Mouse (Mus musculus): ENCODE data around the gene Olfr776. TPM values are rescaled to one million over a fixed set of nuclear protein-coding genes. Genes with fewer than 3 reads are reported as not detected.
"Not testable (repeated sequence)": the region's sequence is repeated elsewhere in the genome, so short reads cannot be mapped to it uniquely, and the experiment has no call there.

Gene Olfr776
- total RNA-seq (2018; cell fraction: chromatin; rRNA removed): not detected
- total RNA-seq (2018; cell fraction: cytosol; rRNA removed): not detected
- total RNA-seq (2018; cell fraction: nucleus; rRNA removed): not detected
- polyA plus RNA-seq (2018): not detected in 3 replicates

- no peak within 1 kb of the TSS for H3K4me3 ChIP-seq (ENCODE audit: inconsistent target)
- no peaks in the 10 kb centered on the region for H3K36me3 ChIP-seq (ENCODE audit: inconsistent target)
- H3K27ac ChIP-seq: no peak within 1 kb of the TSS
- H3K79me2 ChIP-seq (ENCODE audit: inconsistent target): no peaks in the 10 kb centered on the region
Observed at GRCm38 (mm10) chr10:129258827-129259226, at the start of gene Olfr776. TSS of gene Olfr776 (plus strand) at chr10:129259127.

GRCm38 (mm10) chr10:129230737-129231136 is 28.2 kb upstream of the Olfr776 start:
- Histone ChIP-seq H3K79me2 (ENCODE audit: inconsistent target) (no peaks in the 10 kb centered on the region), H3K4me3 (ENCODE audit: inconsistent target) (no peak overlapping the region), H3K27ac (no peak overlapping the region), H3K36me3 (ENCODE audit: inconsistent target) (no peaks in the 10 kb centered on the region)
- WGBS (ENCODE audit: missing documents): 75% methylated on average over 1 of the region's 1 CpGs

DNA sequence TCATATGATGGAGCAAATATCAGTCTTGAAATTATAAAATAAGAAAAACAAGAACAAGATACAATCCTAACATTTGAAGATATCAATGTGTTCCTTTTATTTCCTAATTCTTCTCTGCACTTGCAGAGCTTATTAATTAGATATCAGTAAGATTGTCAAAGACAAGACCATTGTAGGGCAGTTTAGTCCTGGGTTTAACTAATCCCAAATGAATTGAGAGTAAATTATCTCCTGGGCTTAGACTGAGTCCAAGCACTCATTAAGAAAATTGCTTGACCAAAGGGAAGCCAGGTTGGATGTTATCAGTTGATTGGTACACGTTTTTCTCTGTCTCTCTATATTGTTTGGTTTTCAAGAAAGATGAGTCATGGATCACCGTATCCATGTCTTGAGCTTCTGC is 23.0 kb upstream of the Olfr776 start, which contains the start of gene Olfr774:
TSS of gene Olfr774 (plus strand) at position 301 of the 400 bp plus-strand sequence.
- Histone ChIP-seq H3K36me3 (ENCODE audit: inconsistent target) (no peaks in the 10 kb centered on the region), H3K79me2 (ENCODE audit: inconsistent target) (no peaks in the 10 kb centered on the region), H3K27ac (no peak within 1 kb of the TSS), H3K4me3 (ENCODE audit: inconsistent target) (no peak within 1 kb of the TSS)
- WGBS (ENCODE audit: missing documents): 82% methylated on average over 2 of the region's 2 CpGs

DNA sequence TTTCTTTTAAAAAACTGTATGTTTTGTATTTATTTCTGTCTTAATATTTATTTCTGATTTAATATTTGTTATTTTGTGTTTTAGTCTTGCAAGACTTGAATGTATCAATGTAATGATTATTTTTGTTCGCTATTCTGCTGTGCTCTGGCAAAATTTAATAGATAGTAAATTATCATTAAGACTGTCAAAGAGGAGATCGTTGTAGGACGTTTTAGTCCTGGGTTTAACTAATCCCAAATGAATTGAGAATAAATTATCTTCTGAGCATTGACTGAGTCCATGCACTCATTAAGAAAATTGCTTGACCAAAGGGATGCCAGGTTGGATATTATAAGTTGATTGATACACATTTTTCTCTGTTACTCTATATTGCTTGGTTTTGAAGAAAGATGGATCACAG is 10.8 kb upstream of the Olfr776 start, which contains the start of gene Olfr775:
TSS of gene Olfr775 (plus strand) at position 301 of the 400 bp plus-strand sequence.
- H3K4me3 ChIP-seq (ENCODE audit: inconsistent target): no peak within 1 kb of the TSS
- H3K79me2 ChIP-seq (ENCODE audit: inconsistent target): no peaks in the 10 kb centered on the region
- no peak within 1 kb of the TSS for H3K27ac ChIP-seq
- WGBS (ENCODE audit: missing documents): 81% methylated on average over 3 of the region's 3 CpGs
- H3K36me3 ChIP-seq (ENCODE audit: inconsistent target): no peaks in the 10 kb centered on the region

DNA sequence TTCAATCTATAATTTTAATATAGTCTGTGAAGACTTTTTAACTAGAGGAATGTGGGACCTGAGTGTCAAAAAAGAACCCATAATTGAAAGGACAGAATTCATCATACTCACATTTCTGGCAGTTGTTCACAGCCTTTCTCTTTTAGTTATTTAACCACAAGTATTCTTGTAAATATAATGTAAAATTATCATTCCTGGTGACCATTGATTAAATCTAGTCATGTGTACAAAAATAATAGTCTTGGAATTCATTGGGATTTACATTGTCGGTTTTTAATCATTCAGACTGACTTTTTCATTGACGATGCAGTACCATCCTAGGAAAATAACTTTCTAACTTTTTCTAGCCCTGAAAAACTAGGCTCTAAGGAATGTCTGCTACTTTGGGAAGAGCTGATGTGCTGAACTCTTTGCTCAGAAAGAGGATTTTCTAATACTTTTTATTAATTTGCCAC is 12.2 kb downstream of the Olfr776 start, which contains the start of gene Olfr777:
TSS of gene Olfr777 (minus strand) at position 405 of the 455 bp plus-strand sequence.
- 92% methylated on average over 2 of the region's 2 CpGs for WGBS (ENCODE audit: missing documents)
- H3K79me2 ChIP-seq (ENCODE audit: inconsistent target): no peaks in the 10 kb centered on the region
- H3K4me3 ChIP-seq (ENCODE audit: inconsistent target): no peak within 1 kb of the TSS
- H3K36me3 ChIP-seq (ENCODE audit: inconsistent target): no peaks in the 10 kb centered on the region
- no peak within 1 kb of the TSS for H3K27ac ChIP-seq

- H3K79me2 ChIP-seq (ENCODE audit: inconsistent target); H3K4me3 ChIP-seq (ENCODE audit: inconsistent target); H3K36me3 ChIP-seq (ENCODE audit: inconsistent target); H3K27ac ChIP-seq: not testable (repeated sequence)
- 50% methylated on average over 1 of the region's 1 CpGs for WGBS (ENCODE audit: missing documents)
Observed at GRCm38 (mm10) chr10:129312973-129313372, 54.0 kb downstream of the Olfr776 start.

DNA sequence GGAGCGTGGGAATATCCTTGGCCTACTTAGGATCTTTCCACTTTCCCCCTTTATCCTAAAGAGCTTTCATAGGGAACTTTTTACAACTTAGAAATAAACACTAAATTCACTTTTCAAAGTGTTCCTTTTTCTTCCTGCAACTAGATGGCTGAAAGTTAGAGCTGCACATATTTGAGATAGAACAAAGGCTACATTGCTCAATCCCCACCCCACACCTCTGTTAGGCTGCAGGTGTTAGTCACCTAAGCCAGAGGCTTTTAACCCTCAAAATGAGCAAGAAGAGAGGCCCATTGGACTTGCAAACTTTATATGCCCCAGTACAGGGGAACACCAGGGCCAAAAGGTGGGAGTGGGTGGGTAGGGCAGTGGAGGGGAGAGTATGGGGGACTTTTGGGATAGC is 54.6 kb downstream of the Olfr776 start:
- H3K27ac ChIP-seq; H3K36me3 ChIP-seq (ENCODE audit: inconsistent target); H3K79me2 ChIP-seq (ENCODE audit: inconsistent target); H3K4me3 ChIP-seq (ENCODE audit: inconsistent target): not testable (repeated sequence)
- no CpG with 5 or more reads among the region's 1 CpGs for WGBS (ENCODE audit: missing documents)

Other genes starting within 250 kb of the Olfr776 start
- not detected in 3 replicates for gene Olfr763, start 248.3 kb upstream of the Olfr776 start, polyA plus RNA-seq (2018)
- gene Olfr764-ps1, start 219.2 kb upstream of the Olfr776 start, polyA plus RNA-seq (2018): not detected in 3 replicates
- not detected in 3 replicates for gene Olfr765, start 209.1 kb upstream of the Olfr776 start, polyA plus RNA-seq (2018)
- gene Olfr766-ps1, start 190.2 kb upstream of the Olfr776 start, polyA plus RNA-seq (2018): not detected in 3 replicates
- not detected in 3 replicates for gene Olfr767, start 176.2 kb upstream of the Olfr776 start, polyA plus RNA-seq (2018)
- gene Olfr768, start 159.8 kb upstream of the Olfr776 start, polyA plus RNA-seq (2018): not detected in 3 replicates
- gene Olfr769, start 141.3 kb upstream of the Olfr776 start, polyA plus RNA-seq (2018): not detected in 3 replicates
- not detected in 3 replicates for gene Olfr770, start 120.1 kb upstream of the Olfr776 start, polyA plus RNA-seq (2018)
- not detected in 3 replicates for gene Olfr771, start 94.4 kb upstream of the Olfr776 start, polyA plus RNA-seq (2018)
- gene Olfr772, start 81.2 kb upstream of the Olfr776 start, polyA plus RNA-seq (2018): not detected in 3 replicates
- gene Olfr773, start 71.7 kb upstream of the Olfr776 start, polyA plus RNA-seq (2018): not detected in 3 replicates
- gene Olfr774, start 22.9 kb upstream of the Olfr776 start, polyA plus RNA-seq (2018): not detected in 3 replicates
- gene Olfr775, start 10.7 kb upstream of the Olfr776 start, polyA plus RNA-seq (2018): not detected in 3 replicates
- gene Olfr777, start 12.4 kb downstream of the Olfr776 start, polyA plus RNA-seq (2018): not detected in 3 replicates
- gene Olfr780, start 59.0 kb downstream of the Olfr776 start, polyA plus RNA-seq (2018): not detected in 3 replicates
- not detected in 3 replicates for gene Olfr781, start 69.7 kb downstream of the Olfr776 start, polyA plus RNA-seq (2018)
- not detected in 3 replicates for gene Olfr782, start 89.7 kb downstream of the Olfr776 start, polyA plus RNA-seq (2018)
- gene Olfr784, start 125.0 kb downstream of the Olfr776 start, polyA plus RNA-seq (2018): not detected in 3 replicates
- gene Olfr785, start 146.3 kb downstream of the Olfr776 start, polyA plus RNA-seq (2018): not detected in 3 replicates
- not detected in 3 replicates for gene Olfr786, start 168.2 kb downstream of the Olfr776 start, polyA plus RNA-seq (2018)
- gene Olfr787, start 202.7 kb downstream of the Olfr776 start, polyA plus RNA-seq (2018): not detected in 3 replicates
- not detected in 3 replicates for gene Olfr788, start 211.9 kb downstream of the Olfr776 start, polyA plus RNA-seq (2018)
- not detected in 3 replicates for gene Olfr789, start 225.6 kb downstream of the Olfr776 start, polyA plus RNA-seq (2018)
- not detected in 3 replicates for gene Olfr790, start 239.4 kb downstream of the Olfr776 start, polyA plus RNA-seq (2018)